Mouse (Mus musculus) heart, embryonic 14.5 days (tissue): Measurements from ENCODE around the gene Zfp646. TPM values are rescaled to one million over a fixed set of nuclear protein-coding genes. Genes with fewer than 3 reads are reported as not detected.
A peak's percentile ranks its signal among the peaks of the same experiment; 100 is the strongest.
"Not testable (repeated sequence)": the region's sequence is repeated elsewhere in the genome, so short reads cannot be mapped to it uniquely, and the experiment has no call there.

Source experiments
- ATAC-seq: fragments of 200-750 bp; cut with Nextera tagmentation; 2 replicates; pipeline ENCODE4 v1.8.0; 2017; ENCODE audit warnings: low read depth, moderate TSS enrichment; ENCODE audit not compliant: insufficient number of reproducible peaks, insufficient read depth, low FRiP score
- H3K27ac ChIP-seq, 2 experiments: fragments of 200-500 bp in 1 of 2; fragments of 300-500 bp in 1 of 2; sonication (generic) in 1 of 2; replicated peaks in 1 of 2; 2 replicates each; pipeline ENCODE4 v1.5.1; 2012 to 2014; ENCODE audit warnings: low read depth in 2 of 2, low read length in 2 of 2, control low read depth in 1 of 2, mild to moderate bottlenecking in 1 of 2, mixed read lengths in 1 of 2; ENCODE audit not compliant: control insufficient read depth in 1 of 2, insufficient read depth in 1 of 2
- H3K27me3 ChIP-seq: fragments of 300-500 bp; sonication (generic); 2 replicates; pipeline ENCODE4 v1.6.1; 2014; ENCODE audit warnings: mild to moderate bottlenecking, low read length, control low read depth; ENCODE audit not compliant: control insufficient read depth, insufficient read depth
- H3K36me3 ChIP-seq: fragments of 300-500 bp; sonication (generic); 2 replicates; pipeline ENCODE4 v1.6.1; 2014; ENCODE audit warnings: mild to moderate bottlenecking, control low read depth, low read length, mixed read lengths; ENCODE audit not compliant: control insufficient read depth, insufficient read depth
- H3K4me1 ChIP-seq, 2 experiments: fragments of 200-500 bp in 1 of 2; fragments of 300-500 bp in 1 of 2; sonication (generic) in 1 of 2; 2 replicates each; pipeline ENCODE4 v1.6.1; 2012 to 2014; ENCODE audit warnings: low read length in 2 of 2, control low read depth in 1 of 2, mixed read lengths in 1 of 2; ENCODE audit not compliant: control insufficient read depth in 2 of 2, insufficient read depth in 2 of 2
- H3K4me2 ChIP-seq: fragments of 300-500 bp; sonication (generic); 2 replicates; pipeline ENCODE4 v1.6.1; 2014; ENCODE audit warnings: mild to moderate bottlenecking, low read length
- H3K4me3 ChIP-seq, 2 experiments: fragments of 200-500 bp in 1 of 2; fragments of 300-500 bp in 1 of 2; sonication (generic) in 1 of 2; 2 replicates each; pipeline ENCODE4 v1.5.1; 2012 to 2014; ENCODE audit warnings: low read length in 2 of 2, mild to moderate bottlenecking in 2 of 2, control low read depth in 1 of 2, low read depth in 1 of 2, moderate library complexity in 1 of 2; ENCODE audit not compliant: control insufficient read depth in 1 of 2, insufficient read depth in 1 of 2
- H3K9ac ChIP-seq: fragments of 300-500 bp; sonication (generic); 2 replicates; pipeline ENCODE4 v1.6.1; 2014; ENCODE audit warnings: mild to moderate bottlenecking, low read length
- H3K9me3 ChIP-seq: fragments of 300-500 bp; sonication (generic); 2 replicates; pipeline ENCODE4 v1.6.1; 2016; ENCODE audit warnings: low read length, control low read depth; ENCODE audit not compliant: control insufficient read depth
- WGBS: fragments of 180-500 bp; shearing (Covaris S2); extraction: QIAGEN DNeasy Blood & Tissue Kit; methylation state at CpG from one replicate; pipeline ENCODE4 v1.1.7; 2014; 5-methylcytosine and 5-hydroxymethylcytosine counted together
- polyA plus RNA-seq: library from polyadenylated mRNA; unstranded; fragments of >200 nt; fragmentation: Nextera tagmentation; extraction: Ambion mirVana; gene quantifications from 2 replicates; pipeline ENCODE4 v1.2.1, GENCODE M21; 2014

Zfp646 gene
- polyA plus RNA-seq, 1 experiment from 2014 or later = 8.9 TPM

DNA sequence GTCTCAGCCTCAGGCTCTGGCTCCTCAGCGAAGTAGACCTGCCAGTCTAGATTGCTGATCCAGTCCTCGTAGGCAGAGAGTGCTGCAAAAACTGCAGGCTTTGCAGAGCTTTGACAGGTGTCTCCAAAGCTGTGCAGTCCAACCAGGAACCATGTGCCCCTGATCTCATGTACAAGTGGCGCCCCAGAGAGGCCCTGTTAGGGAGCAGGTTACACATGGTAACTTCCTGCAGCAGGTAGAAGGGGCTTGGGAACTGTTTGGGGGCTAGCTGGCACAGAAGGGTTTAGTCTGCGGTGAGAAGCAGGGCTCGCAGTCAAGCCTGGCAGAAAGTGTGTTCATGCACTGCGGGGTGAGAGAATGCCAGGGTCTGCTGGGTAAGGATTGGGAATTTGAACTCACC lies 10.5 kb downstream of the Zfp646 start:
- H3K9me3 ChIP-seq = no peaks in the 10 kb centered on the region
- peaks cover 93% of the 10 kb centered on the region for H3K36me3 ChIP-seq
- peaks cover 5 to 15% of the 10 kb centered on the region in 2 experiments; a peak in 2 of 4 replicates for H3K4me1 ChIP-seq

DNA sequence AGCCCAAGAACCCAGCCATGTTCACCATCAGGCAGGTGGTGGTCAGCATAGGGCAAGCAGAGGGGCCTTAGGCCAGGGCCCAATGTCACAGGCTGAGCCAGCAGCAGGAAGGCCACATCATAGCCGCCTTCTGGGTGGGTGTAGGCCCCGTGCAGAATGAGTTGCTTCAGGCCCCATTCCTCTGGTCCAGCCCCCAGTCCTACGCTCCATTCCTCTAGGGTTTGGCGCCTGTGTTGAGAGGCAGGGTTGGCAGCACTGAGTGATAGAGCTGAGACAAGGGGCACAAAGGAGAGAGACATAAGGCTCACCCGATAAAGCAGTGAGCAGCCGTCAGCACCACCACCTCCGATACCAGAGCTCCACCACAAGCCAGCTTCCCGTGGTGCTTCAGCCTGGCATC lies 11.2 kb downstream of the Zfp646 start:
- WGBS = 72% methylated on average over 8 of the region's 8 CpGs
- H3K36me3 ChIP-seq = peaks cover 90% of the 10 kb centered on the region

More for the DNA sequence above, 10.5 kb downstream of the Zfp646 start:
- ATAC-seq = no peak
- Histone ChIP-seq H3K9ac (no peak overlapping the region), H3K4me2 (no peak overlapping the region), H3K27ac (no peak overlapping the region), H3K27me3 (no peaks in the 10 kb centered on the region), H3K4me3 (no peak overlapping the region)
- 86% methylated on average over 6 of the region's 6 CpGs for WGBS

GRCm38 (mm10) chr7:127887781-127888180 lies 11.8 kb downstream of the Zfp646 start:
- H3K27ac ChIP-seq = no peak overlapping the region
- no peak overlapping the region for H3K4me3 ChIP-seq
- H3K27me3 ChIP-seq = no peaks in the 10 kb centered on the region
- peaks cover 90% of the 10 kb centered on the region for H3K36me3 ChIP-seq
- H3K9ac ChIP-seq = no peak overlapping the region
- H3K4me2 ChIP-seq = no peak overlapping the region
- ATAC-seq = no peak
- whole genome bisulfite sequencing = 82% methylated on average over 3 of the region's 3 CpGs
- no peaks in the 10 kb centered on the region for H3K9me3 ChIP-seq
- peaks cover 5 to 15% of the 10 kb centered on the region in 2 experiments; a peak in 2 of 4 replicates for H3K4me1 ChIP-seq

More for the DNA sequence above, 11.2 kb downstream of the Zfp646 start:
- Histone ChIP-seq H3K27ac (no peak overlapping the region), H3K9me3 (no peaks in the 10 kb centered on the region), H3K9ac (no peak overlapping the region), H3K27me3 (no peaks in the 10 kb centered on the region), H3K4me3 (no peak overlapping the region), H3K4me1 (peaks cover 5 to 15% of the 10 kb centered on the region in 2 experiments; a peak in 2 of 4 replicates), H3K4me2 (no peak overlapping the region)
- no peak for ATAC-seq

- Histone ChIP-seq H3K4me1 (peaks cover 4 to 8% of the 10 kb centered on the region in 2 experiments; a peak in 2 of 4 replicates), H3K36me3 (peaks cover 90% of the 10 kb centered on the region), H3K9me3 (no peaks in the 10 kb centered on the region), H3K27ac (no peak overlapping the region), H3K4me2 (no peak overlapping the region), H3K9ac (no peak overlapping the region), H3K27me3 (no peaks in the 10 kb centered on the region), H3K4me3 (no peak overlapping the region)
- no peak for ATAC-seq
- 67% methylated on average over 3 of the region's 3 CpGs for WGBS
Measured at GRCm38 (mm10) chr7:127888821-127889220, 12.8 kb downstream of the Zfp646 start.

DNA sequence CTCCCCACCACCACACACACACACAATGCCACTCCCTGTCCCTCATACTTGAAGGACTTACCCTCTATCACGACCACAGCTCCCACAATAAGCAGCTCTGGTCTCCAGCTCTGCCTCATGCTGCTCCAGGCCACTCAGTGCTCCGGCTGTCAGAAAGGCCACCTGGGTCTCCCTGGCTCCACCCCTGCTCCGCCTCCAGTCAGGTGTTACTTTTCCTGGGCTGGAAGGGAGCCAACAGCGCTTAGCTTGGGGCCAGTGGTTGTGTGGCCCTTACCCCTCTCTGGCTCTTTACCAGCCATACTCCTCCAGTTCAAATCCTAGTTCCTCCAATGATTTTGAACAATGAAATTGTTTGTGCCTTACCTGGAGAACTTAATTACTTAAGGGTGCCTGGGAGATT lies 14.8 kb downstream of the Zfp646 start, which contains the start of gene Prss53:
TSS of gene Prss53 (minus strand) at position 173 of the 400 bp plus-strand sequence.
- no peak for ATAC-seq
- no peak within 1 kb of the TSS for H3K4me2 ChIP-seq
- no peaks in the 10 kb centered on the region for H3K27me3 ChIP-seq
- 32% methylated on average over 4 of the region's 4 CpGs for WGBS
- H3K4me3 ChIP-seq = no peak within 1 kb of the TSS
- H3K27ac ChIP-seq = no peak within 1 kb of the TSS
- H3K9ac ChIP-seq = no peak within 1 kb of the TSS
- H3K9me3 ChIP-seq = no peaks in the 10 kb centered on the region
- H3K4me1 ChIP-seq = peaks cover 7 to 8% of the 10 kb centered on the region in 2 experiments
- H3K36me3 ChIP-seq = peaks cover 71% of the 10 kb centered on the region

- no peak for ATAC-seq
- Histone ChIP-seq H3K27me3 (no peaks in the 10 kb centered on the region), H3K9ac (peak overlapping the region; percentile 79), H3K36me3 (peaks cover 34% of the 10 kb centered on the region), H3K4me3 (peak overlapping the region; percentile 67), H3K27ac (no peak overlapping the region; a peak in 1 of 4 replicates), H3K4me1 (peaks cover 6 to 7% of the 10 kb centered on the region in 2 experiments; a peak in 3 of 4 replicates), H3K4me2 (peak overlapping the region; percentile 87), H3K9me3 (no peaks in the 10 kb centered on the region)
- 68% methylated on average over 5 of the region's 5 CpGs for WGBS
Measured at GRCm38 (mm10) chr7:127894480-127894879, 18.5 kb downstream of the Zfp646 start.

DNA sequence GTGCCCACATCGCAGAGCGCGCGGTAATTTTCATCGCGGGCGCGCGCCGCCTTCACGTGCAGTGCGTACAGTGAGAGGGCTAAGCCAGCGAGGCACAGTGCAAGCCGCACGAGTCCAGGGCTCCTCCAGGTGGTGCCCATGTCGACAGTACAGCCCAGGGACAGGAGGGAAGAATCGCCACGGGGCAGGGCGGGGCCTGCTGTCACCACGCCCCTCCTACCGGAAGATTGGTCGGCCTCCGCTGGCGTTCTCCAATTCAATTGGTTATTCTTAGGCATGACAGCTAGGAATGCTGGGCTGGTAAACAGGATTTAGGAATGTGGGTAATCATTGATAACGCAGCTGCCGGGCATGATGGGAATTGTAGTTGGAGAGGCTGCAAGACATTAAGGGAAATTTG lies 19.4 kb downstream of the Zfp646 start, which contains the start of the genes Gm21974 and Vkorc1:
TSS of gene Gm21974 (minus strand) at position 13 of the 400 bp plus-strand sequence.
TSS of gene Vkorc1 (minus strand) at position 176 of the 400 bp plus-strand sequence.
- no peaks in the 10 kb centered on the region for H3K27me3 ChIP-seq
- peak; percentile 99 for ATAC-seq
- WGBS = under 1% methylated on average over 26 of the region's 26 CpGs
- peak within 1 kb of the TSS; percentile 79 for H3K9ac ChIP-seq
- peak within 1 kb of the TSS; percentile 87 for H3K4me2 ChIP-seq
- peaks cover 26% of the 10 kb centered on the region for H3K36me3 ChIP-seq
- peaks cover 6 to 7% of the 10 kb centered on the region in 2 experiments; a peak in 3 of 4 replicates for H3K4me1 ChIP-seq
- peak within 1 kb of the TSS; percentile 42 to 72 for H3K27ac ChIP-seq
- H3K9me3 ChIP-seq = no peaks in the 10 kb centered on the region
- peak within 1 kb of the TSS; percentile 67 for H3K4me3 ChIP-seq

- 64% methylated on average over 7 of the region's 7 CpGs for WGBS
- peak overlapping the region in 1 of 2 experiments; percentile 67; a peak in 1 of 4 replicates for H3K4me3 ChIP-seq
- H3K27me3 ChIP-seq, ATAC-seq, H3K27ac ChIP-seq, H3K4me1 ChIP-seq, H3K9ac ChIP-seq, H3K9me3 ChIP-seq: not testable (repeated sequence)
- peaks cover 24% of the 10 kb centered on the region for H3K36me3 ChIP-seq
- peak overlapping the region; percentile 87; the same call in 1 of the 2 replicates for H3K4me2 ChIP-seq
Measured at GRCm38 (mm10) chr7:127895891-127896290, 19.9 kb downstream of the Zfp646 start.
